Mouse (Mus musculus) embryo, embryonic 11.5 days (tissue): ENCODE measurements around the gene Commd4.
"Not testable (repeated sequence)": the region's sequence is repeated elsewhere in the genome, so short reads cannot be mapped to it uniquely, and the experiment has no call there.

Experiments
- DNase-seq: peaks from one replicate; pipeline ENCODE4 v3.0.0-alpha.2; 2012; ENCODE audit warnings: low read depth, low spot score

The Commd4 gene

DNA sequence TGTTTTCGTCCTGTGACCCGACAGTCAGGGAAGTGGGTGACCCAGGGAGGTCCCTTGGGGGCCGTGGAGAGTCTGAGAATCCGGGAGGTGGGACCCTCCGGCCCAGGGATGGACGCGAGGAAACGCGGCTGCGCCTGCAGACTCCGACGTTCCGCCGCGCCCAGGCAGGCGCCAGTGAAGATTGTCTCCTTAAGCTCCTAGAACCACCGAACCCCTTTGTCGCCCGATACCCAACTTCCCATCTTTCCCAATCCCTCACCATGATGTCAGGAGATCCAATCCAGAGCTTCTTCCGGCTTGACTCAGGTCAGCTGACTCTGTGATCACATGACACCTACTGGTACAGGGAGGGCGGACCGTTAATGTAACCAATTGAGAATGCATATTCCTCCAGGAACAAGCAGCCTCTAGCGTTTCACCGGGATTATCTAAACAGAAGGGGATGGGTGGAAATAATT, at the start of gene Commd4:
Commd4 (minus strand) TSS at position 319 of the 458 bp plus-strand sequence.
- peak; percentile 87 for DNase-seq

DNA sequence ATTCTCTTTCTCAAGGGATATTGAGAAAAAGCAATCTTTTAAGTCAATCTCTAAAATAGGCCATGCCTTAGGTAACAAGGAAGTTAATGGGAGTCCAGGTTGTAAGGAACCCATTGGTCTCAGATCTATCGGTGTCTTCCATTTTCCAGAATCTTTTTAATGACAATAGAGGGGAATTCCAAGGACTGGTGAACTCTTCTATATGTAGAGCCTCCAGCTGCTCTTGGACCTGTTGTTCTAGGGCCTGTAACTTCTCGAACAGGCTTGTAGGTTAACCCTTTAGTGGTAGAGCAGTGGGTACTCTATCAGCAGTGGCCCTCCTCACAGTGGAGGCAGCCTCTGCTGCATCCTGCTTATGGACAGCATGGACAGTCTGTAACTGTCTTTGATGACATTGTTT, 48.8 kb upstream of the Commd4 start:
- no peak for DNase-seq

DNA sequence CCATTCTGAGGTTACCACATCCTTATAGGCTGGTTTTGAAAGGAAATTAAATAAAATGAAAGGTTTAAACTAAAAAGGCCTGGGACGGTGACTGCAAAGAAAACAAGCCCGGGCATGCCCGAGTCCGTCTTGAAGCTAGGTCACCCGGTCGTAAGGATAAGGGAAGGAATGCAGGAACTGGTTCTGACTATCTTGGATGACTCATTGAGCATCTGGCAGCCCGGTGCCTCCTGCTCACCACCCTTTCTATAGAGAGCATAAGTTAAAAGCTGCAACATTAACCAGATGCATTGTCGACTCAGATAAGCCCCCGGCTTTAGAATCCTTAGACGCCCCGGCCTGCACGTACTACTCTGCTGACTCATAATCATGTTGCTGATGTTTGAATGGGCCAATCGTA, 45.4 kb upstream of the Commd4 start:
- not testable (repeated sequence) for DNase-seq

- no peak for DNase-seq
Observed at GRCm38 (mm10) chr9:57202981-57203380, 44.9 kb upstream of the Commd4 start.

DNA sequence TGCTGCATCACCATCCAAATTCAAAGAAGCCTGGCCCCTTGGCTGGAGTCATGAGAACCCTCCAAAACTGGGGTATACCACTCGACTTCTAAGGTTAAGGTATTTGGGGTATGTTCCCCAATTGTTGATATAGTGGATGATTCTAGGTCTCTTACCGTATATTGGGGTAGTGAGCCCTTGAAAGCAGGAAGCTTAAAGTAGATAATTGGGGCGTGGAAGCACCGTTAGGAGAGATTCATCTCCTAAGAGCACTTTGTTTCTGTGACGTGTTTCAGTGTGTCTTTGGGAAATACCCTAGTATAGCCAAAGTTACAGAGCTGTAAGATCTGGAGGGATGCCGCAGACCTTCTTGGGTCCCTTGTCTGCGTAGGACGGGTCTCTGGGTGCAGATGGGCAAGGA, 39.3 kb upstream of the Commd4 start:
- no peak for DNase-seq

GRCm38 (mm10) chr9:57196708-57197107, 38.6 kb upstream of the Commd4 start:
- no peak for DNase-seq

DNA sequence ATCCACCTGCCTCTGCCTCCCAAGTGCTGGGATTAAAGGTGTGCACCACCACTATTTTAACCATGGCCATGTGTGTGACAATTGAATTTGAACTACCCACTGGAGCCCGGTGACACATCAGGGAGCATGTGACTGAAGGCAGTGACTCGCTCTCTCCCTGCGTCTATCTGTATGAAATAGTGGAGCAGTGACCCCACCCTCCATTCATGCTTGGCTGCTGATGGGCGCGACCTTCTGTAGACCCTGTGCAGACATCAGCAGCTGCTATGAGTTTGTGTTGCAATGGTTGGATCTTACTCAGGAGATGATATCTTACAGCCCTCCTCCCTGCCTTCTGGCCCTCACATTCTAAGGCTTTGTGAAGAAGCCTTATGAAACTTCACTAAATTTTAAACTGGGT, 10.3 kb upstream of the Commd4 start:
- no peak for DNase-seq

- DNase-seq: no peak
Observed at GRCm38 (mm10) chr9:57166173-57166572, 8.0 kb upstream of the Commd4 start.

- no peak for DNase-seq
Observed at GRCm38 (mm10) chr9:57163137-57163536, 5.0 kb upstream of the Commd4 start.

DNA sequence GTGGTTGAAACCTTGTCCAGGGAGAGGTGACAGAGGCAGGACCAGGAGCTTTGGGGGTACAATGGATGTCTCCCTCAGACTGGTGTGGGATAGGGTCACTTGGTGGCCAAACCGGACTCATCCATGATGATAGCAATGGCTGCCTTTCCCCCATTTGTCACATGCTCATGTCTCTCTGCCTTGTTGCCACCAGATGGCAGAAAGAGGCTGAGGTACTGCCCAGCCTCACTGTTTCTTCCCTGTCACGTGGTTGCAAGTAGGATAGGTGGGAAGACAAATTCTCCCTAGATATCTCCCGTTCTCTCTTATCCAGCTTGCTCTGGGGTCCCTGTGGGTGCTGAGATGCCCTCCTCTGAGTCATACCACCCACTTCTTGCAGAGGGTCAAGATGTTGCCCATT, 4.4 kb upstream of the Commd4 start:
- DNase-seq: no peak

DNA sequence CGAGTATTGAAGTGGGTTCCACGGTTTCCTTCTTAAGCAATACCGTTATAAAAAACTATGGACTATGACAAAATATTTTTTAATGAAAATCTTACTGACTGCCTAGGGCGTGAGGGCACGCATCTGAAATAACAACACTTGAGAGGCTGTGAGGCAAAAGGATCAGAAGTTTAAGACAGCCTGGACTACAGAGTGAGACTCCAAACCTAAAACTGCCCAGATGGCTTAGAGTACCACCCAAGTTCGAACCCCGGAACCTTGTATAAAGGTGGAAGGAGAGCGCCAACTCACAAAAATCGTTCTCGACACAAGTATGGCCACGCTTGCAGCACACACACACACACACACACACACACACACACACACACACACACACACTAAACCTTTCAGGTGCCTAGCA, 375 bp upstream of the Commd4 start:
- no peak for DNase-seq

GRCm38 (mm10) chr9:57157499-57157898, 632 bp downstream of the Commd4 start:
- no peak for DNase-seq

GRCm38 (mm10) chr9:57156823-57157222, 1.3 kb downstream of the Commd4 start:
- DNase-seq: no peak

GRCm38 (mm10) chr9:57156383-57156782, 1.7 kb downstream of the Commd4 start:
- DNase-seq: no peak

- no peak for DNase-seq
Observed at GRCm38 (mm10) chr9:57152331-57152730, 5.8 kb downstream of the Commd4 start.

GRCm38 (mm10) chr9:57150192-57150591, 7.9 kb downstream of the Commd4 start:
- DNase-seq: no peak

DNA sequence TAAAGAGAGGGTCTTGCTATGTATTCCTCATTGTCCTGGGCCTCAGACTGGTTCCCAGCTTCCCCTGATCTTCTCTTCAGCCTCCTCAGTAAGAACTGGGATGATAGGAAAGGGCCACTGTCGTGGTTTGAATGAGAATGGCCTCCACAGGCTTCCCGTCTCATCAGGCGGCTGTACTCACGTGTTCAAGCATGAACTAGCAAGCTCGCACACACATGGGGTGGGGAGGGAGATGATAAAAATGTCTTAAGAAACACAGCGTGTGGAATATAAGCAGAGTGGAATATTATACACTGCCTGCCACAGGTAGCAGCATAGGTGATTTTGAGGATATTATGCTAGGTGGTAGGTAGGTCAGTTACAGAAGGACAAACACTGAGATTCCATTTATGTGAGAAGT, 9.1 kb downstream of the Commd4 start:
- no peak for DNase-seq

GRCm38 (mm10) chr9:57148144-57148878, 9.8 kb downstream of the Commd4 start, which contains the start of gene Neil1:
Gene Neil1 (minus strand): TSS chr9:57148305.
- DNase-seq: peak; percentile 70

- DNase-seq: no peak
Observed at GRCm38 (mm10) chr9:57147205-57148143, 10.7 kb downstream of the Commd4 start.

- no peak for DNase-seq
Observed at GRCm38 (mm10) chr9:57146451-57147066, 11.6 kb downstream of the Commd4 start.

DNA sequence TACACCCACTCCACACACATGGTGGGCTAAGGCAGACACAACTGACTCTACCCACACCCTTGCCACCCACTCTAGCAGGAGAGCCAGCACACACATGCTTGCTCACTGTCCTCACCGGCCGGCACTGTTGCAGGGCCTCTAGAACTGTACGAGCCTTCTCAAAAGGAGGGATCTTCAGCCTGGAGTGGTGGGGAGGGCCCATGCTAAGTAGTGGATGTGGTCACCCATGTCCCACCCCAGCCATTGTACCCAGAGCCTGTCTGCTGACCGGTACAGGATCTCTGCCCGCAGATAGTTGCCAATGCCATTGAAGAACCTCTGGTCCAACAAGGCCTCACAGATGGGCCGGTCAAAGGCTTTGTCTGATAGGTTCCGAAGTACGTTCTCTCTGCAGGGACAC, 13.3 kb downstream of the Commd4 start:
- no peak for DNase-seq

DNA sequence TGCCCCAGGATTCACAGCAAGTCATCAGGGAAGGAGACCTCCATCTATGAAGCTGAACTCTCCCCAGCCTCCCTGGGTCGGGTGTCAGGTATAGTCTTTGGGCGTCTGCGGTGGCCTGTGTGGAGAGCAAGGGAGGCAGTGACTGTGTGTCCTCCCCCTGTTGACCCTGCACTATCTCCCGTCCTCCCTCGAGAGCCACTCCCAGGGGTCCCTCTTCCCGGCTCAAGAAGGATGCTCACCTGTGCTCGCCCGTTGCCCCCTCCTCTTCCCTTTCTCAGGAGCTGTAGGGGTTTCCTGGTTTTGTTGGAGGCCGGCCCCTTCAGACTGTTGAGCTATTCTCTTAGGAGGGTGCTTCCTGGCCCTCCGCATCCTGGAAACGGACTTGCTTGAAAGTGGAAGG, 14.9 kb downstream of the Commd4 start:
- DNase-seq: no peak
